Mouse (Mus musculus) stomach, embryonic 14.5 days (tissue): ENCODE results near the gene Tifa. TPM values are rescaled to one million over a fixed set of nuclear protein-coding genes. Genes with fewer than 3 reads are reported as not detected.

ENCODE experiments used
- ATAC-seq: fragments of 200-750 bp; cut with Nextera tagmentation; 2 replicates; pipeline ENCODE4 v1.8.0; 2017; ENCODE audit warnings: low read depth, moderate TSS enrichment; ENCODE audit not compliant: insufficient number of reproducible peaks, insufficient read depth, low FRiP score
- H3K27ac ChIP-seq: fragments of 300-500 bp; sonication (generic); 2 replicates; pipeline ENCODE4 v1.5.1; 2014; ENCODE audit warnings: mild to moderate bottlenecking, low read length, moderate library complexity, mixed read lengths
- H3K27me3 ChIP-seq: fragments of 300-500 bp; sonication (generic); 2 replicates; pipeline ENCODE4 v1.6.1; 2014; ENCODE audit warnings: low read length, control low read depth, mixed read lengths; ENCODE audit not compliant: control insufficient read depth, insufficient read depth
- H3K36me3 ChIP-seq: fragments of 300-500 bp; sonication (generic); 2 replicates; pipeline ENCODE4 v1.6.1; 2014; ENCODE audit warnings: mild to moderate bottlenecking, control low read depth, low read length, moderate library complexity, mixed read lengths; ENCODE audit not compliant: control insufficient read depth, insufficient read depth
- H3K4me1 ChIP-seq: fragments of 300-500 bp; sonication (generic); 2 replicates; pipeline ENCODE4 v1.6.1; 2014; ENCODE audit warnings: low read length, control low read depth, mixed read lengths; ENCODE audit not compliant: control insufficient read depth, insufficient read depth
- H3K4me2 ChIP-seq: fragments of 300-500 bp; sonication (generic); replicated peaks from 2 replicates; pipeline ENCODE4 v1.6.1; 2014; ENCODE audit warnings: low read depth, low read length, control low read depth
- H3K4me3 ChIP-seq: fragments of 300-500 bp; sonication (generic); 2 replicates; pipeline ENCODE4 v1.5.1; 2014; ENCODE audit warnings: low read depth, low read length, control low read depth
- H3K9ac ChIP-seq: fragments of 300-500 bp; sonication (generic); replicated peaks from 2 replicates; pipeline ENCODE4 v1.6.1; 2014; ENCODE audit warnings: low read depth, mild to moderate bottlenecking, control low read depth, low read length, moderate library complexity, mixed read lengths
- H3K9me3 ChIP-seq: fragments of 300-500 bp; sonication (generic); 2 replicates; pipeline ENCODE4 v1.6.1; 2016; ENCODE audit warnings: low read depth, low read length, control low read depth; ENCODE audit not compliant: control insufficient read depth
- WGBS: fragments of 180-500 bp; shearing (Covaris S2); extraction: QIAGEN DNeasy Blood & Tissue Kit; methylation state at CpG from one replicate; pipeline ENCODE4 v1.1.7; 2014; 5-methylcytosine and 5-hydroxymethylcytosine counted together
- polyA plus RNA-seq: library from polyadenylated mRNA; unstranded; fragments of >200 nt; fragmentation: Nextera tagmentation; extraction: Ambion mirVana; gene quantifications from 2 replicates; pipeline ENCODE4 v1.2.1, GENCODE M21; 2014

Gene Tifa
- polyA plus RNA-seq, 1 experiment from 2014 or later: 6.1 TPM

DNA sequence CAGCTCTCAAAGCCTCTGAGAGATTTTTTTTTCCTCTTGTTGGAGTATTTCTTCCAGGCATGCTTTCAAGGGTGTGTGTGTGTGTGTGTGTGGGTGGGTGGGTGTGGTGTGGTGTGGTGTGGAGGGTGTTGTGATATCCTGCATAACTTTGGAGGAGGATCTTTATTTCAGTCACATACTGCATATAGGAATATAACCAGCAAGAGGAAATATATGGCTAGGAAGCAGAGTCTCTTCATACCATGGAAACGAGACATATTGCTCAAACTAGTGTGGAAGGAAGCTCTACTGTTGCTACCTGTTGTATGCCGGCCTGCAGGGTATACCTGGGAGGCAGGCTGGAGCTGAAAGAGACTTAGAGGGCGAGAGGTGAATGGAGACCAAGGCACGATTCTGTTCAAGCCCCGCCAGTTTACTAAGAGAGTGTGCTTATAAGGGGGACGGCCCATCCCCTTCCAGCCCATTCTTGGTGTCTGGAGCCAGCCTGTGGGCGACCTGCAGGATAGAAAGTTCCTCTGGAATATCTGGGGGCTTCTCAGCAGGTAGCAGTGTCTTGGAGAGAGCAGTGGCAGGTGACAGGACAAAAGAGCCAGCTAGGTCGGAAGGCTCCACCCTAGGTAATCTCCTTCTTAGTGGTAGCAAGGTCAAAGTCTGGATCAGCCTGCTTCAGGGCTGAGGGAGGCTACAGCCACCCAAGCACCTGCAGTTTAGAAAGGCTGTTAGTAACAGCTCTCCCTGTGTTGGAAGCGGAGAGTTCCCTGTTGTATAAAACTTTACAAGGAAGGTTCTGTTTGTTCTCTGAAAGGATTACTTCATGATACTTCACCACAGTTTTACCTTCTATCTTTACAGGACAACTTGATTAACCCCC lies 61.4 kb downstream of the Tifa start:
- H3K4me2 ChIP-seq: no peak overlapping the region
- H3K9ac ChIP-seq: no peak overlapping the region
- H3K27me3 ChIP-seq: no peaks in the 10 kb centered on the region
- no peak overlapping the region for H3K4me3 ChIP-seq
- 55% methylated on average over 9 of the region's 9 CpGs for WGBS
- no peaks in the 10 kb centered on the region for H3K36me3 ChIP-seq
- H3K9me3 ChIP-seq: no peaks in the 10 kb centered on the region
- H3K27ac ChIP-seq: no peak overlapping the region
- no peak for ATAC-seq
- 0 out of 2 replicates have a peak, but pooled peaks cover 2% of the 10 kb centered on the region for H3K4me1 ChIP-seq

DNA sequence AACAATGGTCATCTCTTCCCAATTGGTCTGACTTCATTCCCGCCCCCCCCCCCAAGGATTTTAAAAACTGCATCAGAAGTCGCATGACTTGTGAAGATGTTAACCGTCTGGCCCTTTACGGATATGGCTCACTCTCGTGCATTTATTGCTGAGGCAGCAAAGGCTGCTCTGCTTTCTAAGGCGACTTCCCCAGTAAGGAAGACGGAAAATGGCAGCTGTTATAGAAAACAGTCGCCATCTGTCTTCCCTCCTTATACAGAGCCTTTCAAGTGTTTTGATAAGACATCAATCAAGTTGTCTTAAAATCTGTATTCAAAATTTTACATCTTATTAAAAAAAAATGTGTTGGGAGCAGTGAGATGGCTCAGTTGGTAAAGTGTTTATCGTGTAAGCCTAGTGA lies 63.1 kb downstream of the Tifa start:
- no peaks in the 10 kb centered on the region for H3K27me3 ChIP-seq
- H3K9me3 ChIP-seq: no peaks in the 10 kb centered on the region
- no peak overlapping the region for H3K4me2 ChIP-seq
- H3K4me1 ChIP-seq: 0 out of 2 replicates have a peak, but pooled peaks cover 2% of the 10 kb centered on the region
- no peak overlapping the region for H3K9ac ChIP-seq
- H3K4me3 ChIP-seq: no peak overlapping the region
- no peak overlapping the region for H3K27ac ChIP-seq
- H3K36me3 ChIP-seq: no peaks in the 10 kb centered on the region
- 74% methylated on average over 9 of the region's 9 CpGs for WGBS
- ATAC-seq: no peak

DNA sequence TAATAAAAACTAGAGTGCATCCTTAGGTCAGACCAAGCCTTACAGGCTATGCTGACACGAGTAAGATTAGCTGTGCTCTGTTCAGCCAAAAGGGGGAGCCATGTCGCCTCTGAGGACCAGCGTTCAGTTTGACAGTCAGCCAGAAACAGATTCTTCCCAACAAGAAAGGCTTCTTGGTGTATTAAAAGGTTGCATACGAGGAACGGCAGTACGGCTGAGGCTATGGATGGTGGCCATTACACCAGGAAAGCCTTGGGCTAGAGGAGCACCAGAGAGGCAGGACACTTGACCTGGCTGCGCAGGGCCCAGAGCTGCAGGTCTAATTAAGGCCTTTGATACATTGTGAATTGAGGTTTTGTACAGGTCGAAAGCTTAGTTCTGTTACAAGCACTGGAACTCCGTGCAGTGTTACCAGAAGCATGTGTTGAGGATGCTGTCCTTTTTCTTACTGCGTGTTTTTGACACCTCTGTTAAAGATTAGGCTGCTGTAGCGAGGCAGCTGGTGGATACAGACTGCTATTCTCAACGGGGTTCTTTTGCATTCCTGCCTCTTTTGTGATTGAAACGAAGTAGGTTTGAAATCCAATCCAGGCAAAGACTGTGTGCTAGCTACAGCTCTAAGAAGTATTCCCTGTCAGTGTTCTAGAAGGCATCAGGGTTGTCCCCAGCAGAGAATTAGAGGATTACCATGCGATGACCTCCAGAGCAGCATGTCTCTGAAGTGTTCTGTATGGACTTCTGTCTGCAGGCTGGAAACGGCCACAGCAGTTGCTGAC lies 64.0 kb downstream of the Tifa start:
- Histone ChIP-seq H3K4me2 (no peak overlapping the region), H3K4me1 (0 out of 2 replicates have a peak, but pooled peaks cover 2% of the 10 kb centered on the region), H3K27me3 (no peaks in the 10 kb centered on the region), H3K36me3 (no peaks in the 10 kb centered on the region), H3K4me3 (no peak overlapping the region), H3K9me3 (no peaks in the 10 kb centered on the region), H3K27ac (no peak overlapping the region), H3K9ac (no peak overlapping the region)
- 27% methylated on average over 15 of the region's 15 CpGs for WGBS
- no peak for ATAC-seq

DNA sequence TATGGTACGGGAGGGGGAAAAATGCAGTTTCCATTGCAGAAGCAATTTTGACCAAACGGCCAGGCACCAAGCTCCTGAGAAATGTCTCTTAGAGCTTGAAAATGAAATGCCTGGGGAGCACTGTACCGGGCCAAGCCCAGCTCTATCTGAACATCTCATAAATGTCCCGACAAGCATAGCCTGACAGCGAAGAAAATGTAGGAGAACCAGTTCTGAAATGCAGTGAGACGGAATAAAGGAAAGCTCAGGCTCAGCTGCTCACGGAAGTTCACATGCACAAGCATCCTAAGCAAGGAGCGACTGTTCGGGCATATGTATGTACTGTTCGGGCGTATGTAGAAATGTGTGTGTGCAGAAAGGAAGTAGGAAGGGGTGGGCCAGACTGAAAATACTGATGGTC lies 71.7 kb downstream of the Tifa start:
- Histone ChIP-seq H3K4me3 (no peak overlapping the region), H3K36me3 (no peaks in the 10 kb centered on the region), H3K27me3 (no peaks in the 10 kb centered on the region), H3K4me2 (no peak overlapping the region), H3K9ac (no peak overlapping the region), H3K27ac (peak overlapping the region; percentile 44), H3K9me3 (no peaks in the 10 kb centered on the region), H3K4me1 (no peaks in the 10 kb centered on the region)
- WGBS: 72% methylated on average over 11 of the region's 11 CpGs
- peak; percentile 62 for ATAC-seq

DNA sequence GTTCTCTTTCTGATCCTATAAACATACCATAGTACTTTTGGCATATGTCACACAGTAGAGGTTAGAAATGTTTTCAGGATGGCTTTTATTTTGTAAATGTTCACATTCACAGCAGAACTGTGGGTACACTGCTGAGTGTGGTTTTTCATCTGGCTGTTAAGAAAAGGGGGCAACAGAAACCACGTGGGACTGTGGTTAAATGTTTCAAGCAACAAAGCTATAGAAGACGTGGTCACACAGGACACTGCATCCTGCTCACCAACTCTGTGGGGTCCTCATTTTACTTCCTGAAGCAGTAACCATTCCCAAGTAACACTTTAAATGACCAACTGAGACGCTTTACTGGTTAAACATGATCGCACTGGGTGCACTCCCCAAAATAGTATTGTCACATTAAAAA lies 72.9 kb downstream of the Tifa start:
- no peak overlapping the region for H3K4me2 ChIP-seq
- H3K9me3 ChIP-seq: no peaks in the 10 kb centered on the region
- no peaks in the 10 kb centered on the region for H3K36me3 ChIP-seq
- WGBS: 72% methylated on average over 4 of the region's 4 CpGs
- no peak overlapping the region for H3K9ac ChIP-seq
- H3K4me1 ChIP-seq: no peaks in the 10 kb centered on the region
- no peak overlapping the region for H3K27ac ChIP-seq
- H3K4me3 ChIP-seq: no peak overlapping the region
- H3K27me3 ChIP-seq: no peaks in the 10 kb centered on the region
- ATAC-seq: no peak

DNA sequence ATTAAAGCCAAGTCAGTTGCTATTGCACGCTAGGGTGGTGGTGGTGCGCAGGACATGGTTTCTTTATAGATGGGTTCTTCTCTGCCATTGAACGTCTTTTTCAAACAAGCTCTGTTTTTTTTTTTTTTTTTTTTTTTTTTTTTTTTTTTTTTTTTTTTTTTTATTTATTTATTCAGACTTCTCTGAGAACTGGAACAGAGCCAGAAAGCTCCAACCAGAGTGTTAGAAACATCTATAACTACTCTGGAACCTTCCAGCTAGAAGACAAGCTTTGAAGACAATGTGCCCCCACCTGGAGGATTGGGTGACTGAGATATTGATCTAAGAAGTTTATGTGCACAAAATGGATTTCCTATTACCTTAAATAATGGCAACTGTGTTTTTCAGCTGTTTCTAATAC lies 74.0 kb downstream of the Tifa start:
- H3K9ac ChIP-seq: no peak overlapping the region
- no peaks in the 10 kb centered on the region for H3K9me3 ChIP-seq
- WGBS: 50% methylated on average over 3 of the region's 3 CpGs
- H3K4me2 ChIP-seq: no peak overlapping the region
- H3K4me1 ChIP-seq: no peaks in the 10 kb centered on the region
- no peak overlapping the region; the same call in 1 of the 2 replicates for H3K27ac ChIP-seq
- ATAC-seq: no peak
- H3K36me3 ChIP-seq: no peaks in the 10 kb centered on the region
- H3K4me3 ChIP-seq: no peak overlapping the region
- H3K27me3 ChIP-seq: no peaks in the 10 kb centered on the region

DNA sequence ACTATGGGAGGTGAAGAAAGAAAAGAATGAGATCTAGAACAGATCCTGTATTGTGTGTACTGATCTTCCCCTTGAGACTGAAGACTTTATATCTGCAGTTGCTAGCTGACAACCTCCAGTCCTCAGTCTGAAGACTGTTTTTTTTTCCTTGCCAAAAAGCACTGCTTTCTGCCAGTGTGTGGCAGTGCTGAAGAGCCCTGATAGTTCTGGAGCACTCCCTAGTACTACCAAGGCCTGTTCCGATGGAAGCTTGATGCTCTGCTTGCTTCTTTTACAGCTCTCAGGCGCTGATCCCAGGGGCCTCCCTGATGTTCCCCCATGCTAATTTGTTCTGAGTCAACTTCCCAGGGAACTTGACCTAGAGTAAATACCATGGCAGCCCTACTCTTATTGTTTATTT lies 74.6 kb downstream of the Tifa start:
- no peaks in the 10 kb centered on the region for H3K9me3 ChIP-seq
- no peak overlapping the region for H3K4me3 ChIP-seq
- H3K27me3 ChIP-seq: no peaks in the 10 kb centered on the region
- ATAC-seq: no peak
- H3K9ac ChIP-seq: no peak overlapping the region
- 29% methylated on average over 2 of the region's 2 CpGs for WGBS
- no peak overlapping the region for H3K4me2 ChIP-seq
- H3K4me1 ChIP-seq: no peaks in the 10 kb centered on the region
- no peaks in the 10 kb centered on the region for H3K36me3 ChIP-seq
- no peak overlapping the region; the same call in 1 of the 2 replicates for H3K27ac ChIP-seq

DNA sequence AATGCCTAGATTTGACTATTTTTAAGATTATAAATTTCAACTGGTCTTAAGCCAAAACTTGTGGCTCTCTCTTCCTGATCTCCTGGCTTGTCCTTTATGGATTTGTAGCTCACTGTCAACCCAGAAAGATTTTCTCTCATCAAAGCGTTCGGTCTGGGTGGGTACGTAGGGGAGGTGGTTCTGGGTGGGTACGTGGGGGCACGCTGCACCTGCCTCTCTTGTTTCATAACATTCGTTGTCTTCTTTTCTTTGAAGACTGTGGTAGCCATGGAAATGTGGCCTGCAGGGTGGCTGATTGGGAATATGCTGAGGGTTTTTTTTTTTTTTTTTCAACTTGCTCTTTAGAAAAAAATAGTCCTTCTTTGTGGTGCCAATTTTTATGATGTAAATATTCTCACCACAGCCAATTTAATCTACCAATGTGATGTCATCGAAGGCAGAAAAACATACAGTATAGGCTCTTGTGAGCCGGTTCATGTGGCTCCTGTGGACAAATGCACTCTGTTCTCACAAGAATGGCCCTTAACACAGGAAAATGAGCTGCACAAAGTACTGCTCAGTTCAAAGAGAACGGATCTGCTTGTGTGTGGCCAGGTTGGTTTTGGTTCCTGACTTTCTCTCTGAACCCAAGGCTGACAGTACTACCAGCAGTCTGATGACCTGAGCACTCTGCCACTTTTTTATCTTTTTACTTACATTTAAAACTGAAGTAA lies 78.6 kb downstream of the Tifa start:
- H3K36me3 ChIP-seq: no peaks in the 10 kb centered on the region
- no peak overlapping the region for H3K27ac ChIP-seq
- no peaks in the 10 kb centered on the region for H3K27me3 ChIP-seq
- H3K4me3 ChIP-seq: no peak overlapping the region
- WGBS: 82% methylated on average over 9 of the region's 9 CpGs
- H3K9ac ChIP-seq: no peak overlapping the region
- H3K4me1 ChIP-seq: no peaks in the 10 kb centered on the region
- ATAC-seq: no peak
- no peaks in the 10 kb centered on the region for H3K9me3 ChIP-seq
- no peak overlapping the region for H3K4me2 ChIP-seq
